Mouse (Mus musculus): ENCODE data around the gene Tmc8.
"Not testable (repeated sequence)": the region's sequence is repeated elsewhere in the genome, so short reads cannot be mapped to it uniquely, and the experiment has no call there.

The Tmc8 gene

DNA sequence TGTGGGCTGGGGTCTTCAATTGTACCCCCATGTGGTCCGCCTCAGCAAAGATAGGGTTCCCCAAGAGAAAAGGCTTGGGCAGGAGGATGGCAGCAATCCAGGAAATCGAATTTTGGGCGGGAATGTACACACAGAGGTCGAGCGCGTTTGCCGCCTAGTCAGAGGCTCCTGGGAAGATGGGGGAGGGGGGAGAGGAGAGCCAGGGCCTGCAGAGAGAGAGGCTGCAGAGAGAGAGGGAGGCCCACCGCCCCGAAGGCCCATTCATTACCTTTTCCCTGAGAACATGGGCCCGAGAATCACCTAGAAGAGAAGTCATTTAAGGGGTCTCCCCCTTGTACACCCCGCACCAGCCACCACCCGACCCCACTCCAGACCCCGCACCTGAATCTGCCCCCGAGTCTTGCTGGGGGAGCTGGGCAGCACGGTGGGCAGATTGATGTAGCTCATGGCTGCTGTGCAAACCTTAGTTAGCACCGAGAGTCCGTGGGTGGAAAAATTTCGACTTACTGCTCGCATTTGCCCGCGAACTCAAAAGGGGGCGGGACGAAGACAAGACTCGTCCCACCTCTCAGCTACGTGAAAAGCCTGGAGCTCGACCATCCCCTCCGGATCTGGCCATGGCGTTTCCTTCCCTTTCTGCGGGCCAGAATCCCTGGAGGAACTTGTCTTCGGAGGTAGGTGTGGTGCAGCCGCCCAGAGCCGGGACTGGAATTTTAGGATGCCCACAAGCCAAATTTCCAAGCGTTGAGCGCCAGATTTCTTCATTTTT lies 43.6 kb downstream of the Tmc8 start, which contains the start of the genes Afmid and Tk1:
TSS of gene Afmid (plus strand) at position 592 of the 769 bp plus-strand sequence.
TSS of gene Tk1 (minus strand) at position 760 of the 769 bp plus-strand sequence.
- DNase-seq (ENCODE audit: low spot score in 2 of 2) = peak; percentile 48 to 53

- no peak for DNase-seq (ENCODE audit: low spot score in 2 of 2)
These were observed 44.3 kb downstream of the Tmc8 start for GRCm38 (mm10) chr11:117826164-117826563.

DNA sequence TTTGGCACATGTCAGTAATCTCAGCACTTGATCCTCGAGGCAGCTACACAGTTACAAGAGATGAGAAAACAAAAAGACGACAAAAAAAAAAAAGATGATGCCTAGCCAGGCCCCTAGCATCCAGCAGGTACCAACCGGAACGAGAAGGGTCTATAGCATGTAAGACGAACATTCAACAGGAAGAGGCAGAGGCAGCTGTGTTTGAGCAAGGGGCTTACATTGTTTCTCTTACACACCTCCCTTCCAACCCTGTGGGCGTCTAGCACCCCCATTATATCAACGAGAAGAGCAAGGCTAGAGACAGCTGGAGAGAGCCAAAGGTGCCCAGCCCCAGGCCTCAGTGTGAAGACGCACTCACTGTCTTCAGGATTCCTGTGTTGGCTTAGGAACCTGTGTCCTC lies 45.0 kb downstream of the Tmc8 start:
- DNase-seq (ENCODE audit: low spot score in 2 of 2) = no peak

GRCm38 (mm10) chr11:117827386-117827785 lies 45.5 kb downstream of the Tmc8 start:
- no peak for DNase-seq (ENCODE audit: low spot score in 2 of 2)

GRCm38 (mm10) chr11:117828149-117828887 lies 46.4 kb downstream of the Tmc8 start:
- DNase-seq (ENCODE audit: low spot score in 2 of 2) = no peak

DNA sequence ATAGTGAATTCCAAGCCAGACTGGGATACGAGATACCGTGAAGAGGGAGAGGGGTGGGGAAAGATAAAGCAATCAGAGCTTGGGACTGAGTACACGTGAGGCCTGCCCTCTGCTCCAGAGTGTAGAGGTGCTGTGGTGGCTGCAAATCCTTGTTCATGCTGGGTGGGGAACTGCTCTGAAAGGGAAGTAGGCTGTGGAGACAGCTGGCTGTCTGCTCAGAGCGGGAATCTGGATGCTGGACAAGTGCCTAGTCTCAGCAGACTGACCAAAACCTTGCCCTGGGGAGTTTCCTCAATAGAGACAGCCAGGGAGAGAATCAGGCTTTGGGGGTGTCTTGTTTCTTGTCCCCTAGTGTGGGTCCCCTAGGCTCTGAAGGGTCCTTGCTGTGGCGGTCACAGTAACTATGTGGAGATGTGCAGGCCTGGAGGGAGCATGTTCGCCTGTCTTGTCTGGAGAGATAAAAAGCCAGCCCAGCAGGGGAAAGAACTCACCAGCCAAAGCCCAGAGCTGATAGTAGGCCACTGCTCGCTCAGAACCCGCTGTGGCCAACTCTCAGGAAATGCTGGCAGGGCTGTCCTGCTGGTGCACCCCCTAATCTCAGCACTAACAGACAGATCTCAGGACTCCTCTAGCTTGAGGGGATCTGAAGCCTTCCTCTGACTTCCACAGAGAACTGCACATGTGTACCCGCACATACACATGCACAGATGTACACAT lies 47.2 kb downstream of the Tmc8 start:
- no peak for DNase-seq (ENCODE audit: low spot score in 2 of 2)

DNA sequence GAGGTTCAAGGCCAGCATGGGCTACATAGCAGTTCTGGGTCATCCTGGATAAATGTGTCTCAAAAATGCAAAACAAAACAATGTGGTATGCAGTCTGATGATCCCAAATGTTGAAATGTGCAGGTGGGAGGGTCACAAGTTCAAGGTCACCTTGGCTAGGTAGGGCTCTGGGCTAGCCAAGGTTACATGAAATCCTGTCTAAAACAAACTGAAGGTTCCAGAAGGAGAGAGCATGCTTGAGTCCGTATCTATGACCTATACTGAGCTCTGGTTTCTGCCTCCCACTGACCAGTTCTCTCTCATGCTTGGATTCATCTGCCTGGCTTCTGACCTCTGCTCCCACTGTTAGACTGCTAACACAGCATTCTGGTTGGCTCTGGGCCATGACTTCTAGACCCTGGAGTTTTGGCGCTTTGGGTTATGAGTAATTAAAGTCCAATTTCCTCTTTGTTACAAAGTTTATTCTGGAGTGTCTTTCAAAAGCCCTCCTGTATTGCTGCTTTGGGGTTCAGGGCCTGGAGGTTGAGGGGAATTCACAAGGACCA lies 47.9 kb downstream of the Tmc8 start:
- no peak for DNase-seq (ENCODE audit: low spot score in 2 of 2)

GRCm38 (mm10) chr11:117830401-117830800 lies 48.5 kb downstream of the Tmc8 start:
- DNase-seq (ENCODE audit: low spot score in 2 of 2) = no peak

DNA sequence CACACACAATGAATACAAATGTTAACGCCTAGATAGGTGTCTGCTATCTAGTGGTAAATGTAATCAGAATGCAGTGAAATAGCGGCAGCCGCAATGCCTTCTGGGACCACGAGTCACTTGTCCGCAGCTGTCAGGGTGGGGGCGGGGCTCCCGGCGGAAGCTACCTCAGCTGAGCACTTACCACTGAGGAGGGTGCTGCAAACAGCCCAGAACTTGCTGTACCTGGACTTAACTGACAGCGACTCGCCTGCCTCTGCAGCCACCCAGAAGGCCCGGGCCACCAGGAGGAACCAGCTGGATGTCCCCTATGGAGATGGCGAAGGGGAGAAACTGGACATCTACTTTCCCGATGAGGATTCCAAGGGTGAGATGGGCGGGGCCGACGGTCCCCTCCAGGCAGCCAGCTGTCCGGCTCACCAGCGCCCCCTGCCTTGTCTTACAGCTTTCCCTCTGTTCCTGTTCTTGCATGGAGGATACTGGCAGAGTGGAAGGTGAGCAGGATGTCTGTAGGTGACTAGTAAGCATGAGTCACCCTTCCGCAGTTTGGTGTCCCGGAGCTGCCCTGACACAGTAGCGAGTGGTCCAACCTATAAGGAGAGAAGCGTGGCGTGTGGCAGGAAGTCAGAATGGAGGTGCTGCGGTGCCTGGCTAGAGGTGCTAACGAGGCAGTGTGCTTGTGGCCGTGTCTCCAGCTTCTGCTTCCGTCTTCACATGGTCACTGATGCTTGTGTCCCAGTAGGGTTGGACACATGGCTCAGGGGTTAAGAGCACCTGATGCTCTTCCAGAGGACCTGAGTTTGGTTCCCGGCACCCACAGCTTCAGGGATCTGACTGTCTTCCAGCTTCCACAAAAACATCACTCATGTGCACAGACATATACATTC lies 50.5 kb downstream of the Tmc8 start:
- DNase-seq (ENCODE audit: low spot score in 2 of 2) = peak; percentile 71 to 80

DNA sequence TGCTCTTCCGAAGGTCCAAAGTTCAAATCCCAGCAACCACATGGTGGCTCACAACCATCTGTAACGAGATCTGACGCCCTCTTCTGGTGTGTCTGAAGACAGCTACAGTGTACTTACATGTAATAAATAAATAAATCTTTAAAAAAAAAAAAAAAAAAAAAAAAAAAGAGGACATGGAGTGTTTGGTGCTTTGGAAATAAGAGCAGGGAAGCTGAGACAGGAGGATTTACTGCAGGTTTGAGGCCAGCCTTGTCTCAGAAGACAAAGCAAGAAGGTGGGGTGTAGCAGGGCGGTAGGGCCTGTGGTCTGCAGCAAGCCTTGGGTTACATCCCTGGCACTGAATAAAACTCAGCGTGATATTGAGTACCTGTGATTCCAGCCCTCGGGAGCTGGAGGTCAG lies 51.6 kb downstream of the Tmc8 start:
- DNase-seq (ENCODE audit: low spot score in 2 of 2) = not testable (repeated sequence)

GRCm38 (mm10) chr11:117834086-117834485 lies 52.2 kb downstream of the Tmc8 start:
- DNase-seq (ENCODE audit: low spot score in 2 of 2) = no peak

DNA sequence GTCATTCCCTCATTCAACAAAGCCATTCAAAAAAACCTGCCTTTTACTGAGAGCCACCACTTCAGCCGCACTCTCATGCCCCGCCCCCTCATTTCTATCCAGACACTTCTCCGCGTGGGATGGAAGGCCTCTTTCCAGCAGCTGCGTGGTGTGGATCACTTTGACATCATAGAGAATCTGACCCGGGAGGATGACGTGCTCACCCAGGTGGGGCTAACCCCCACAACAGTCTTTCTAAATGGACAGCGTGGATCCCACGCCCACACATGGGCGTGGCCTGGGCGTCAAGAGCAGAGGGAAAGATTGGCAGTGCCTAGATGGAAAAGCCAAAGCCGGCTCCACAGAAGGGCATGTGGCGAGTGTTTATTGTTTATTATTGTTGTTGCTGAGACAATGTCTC lies 54.4 kb downstream of the Tmc8 start:
- DNase-seq (ENCODE audit: low spot score in 2 of 2) = peak; percentile 65 to 73

DNA sequence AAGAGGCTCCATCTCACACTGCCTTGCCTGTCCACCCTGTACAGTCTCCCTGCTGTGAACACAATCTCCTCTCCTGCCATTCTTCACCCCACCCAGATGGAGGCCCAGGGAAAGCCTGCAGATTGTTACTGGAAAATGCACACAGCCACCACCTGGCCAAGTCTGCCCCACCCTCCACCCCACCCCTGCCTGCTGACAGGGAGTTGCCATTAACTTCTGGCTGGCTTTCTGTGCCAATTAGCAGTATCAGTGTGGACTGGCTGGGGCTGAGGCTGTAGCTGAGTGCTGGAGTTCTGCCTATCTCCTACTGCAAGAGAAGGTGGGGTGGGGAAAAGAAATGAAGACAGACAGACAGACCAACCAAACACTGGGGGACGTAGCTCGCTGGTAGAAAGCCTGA lies 56.7 kb downstream of the Tmc8 start:
- no peak for DNase-seq (ENCODE audit: low spot score in 2 of 2)

GRCm38 (mm10) chr11:117839021-117839420 lies 57.1 kb downstream of the Tmc8 start:
- no peak for DNase-seq (ENCODE audit: low spot score in 2 of 2)

- DNase-seq (ENCODE audit: low spot score in 2 of 2) = no peak
These were observed 59.0 kb downstream of the Tmc8 start for GRCm38 (mm10) chr11:117840910-117841309.

Data from right cerebral cortex, adult 2 months (tissue).